Mouse (Mus musculus): Measurements from ENCODE around the gene Ralgapa2.

DNA sequence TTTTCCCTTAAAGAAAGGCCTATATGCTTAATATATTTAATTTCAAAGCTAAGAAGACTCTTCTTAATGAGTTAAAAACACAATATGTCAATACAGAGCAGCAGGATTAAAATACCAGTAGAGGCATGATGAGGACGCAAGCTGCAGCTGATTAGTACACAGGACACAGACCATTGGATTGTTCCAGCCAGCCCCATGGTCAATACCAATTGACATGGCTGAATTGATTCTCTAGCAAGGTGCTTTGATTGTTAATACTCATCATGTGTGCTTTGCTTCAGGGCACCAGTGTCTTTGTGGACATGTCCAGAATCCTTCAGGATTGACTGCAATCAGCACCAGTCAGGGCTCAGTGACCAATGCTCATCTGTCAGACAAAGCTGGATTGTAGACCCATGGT lies 185.5 kb downstream of the Ralgapa2 start:
- TF ChIP-seq POLR2A (IDR thresholded peaks at IDR 0.05; ENCODE audit: low read depth, low read length) (no peak), CTCF (IDR thresholded peaks at IDR 0.05; ENCODE audit: extremely low read depth, insufficient read depth, insufficient read length, insufficient replicate concordance) (no peak)
